ENCODE assay signal across 16 mouse cellular contexts in genomic region chr2:165558916-165559315, GRCm38 (mm10). TPM values are rescaled to one million over a fixed set of nuclear protein-coding genes. Genes with fewer than 3 reads are reported as not detected.
DNase-seq lines count a peak whose midpoint lies in the region; ATAC-seq and TF ChIP-seq lines count a peak whose summit lies in the region.
"Had no signal": no experiment of that assay in that cellular context is flagged by ENCODE, and none has a peak within 500 bp of the region (broad histone marks: within the 10 kb centered on the region; RNA-seq: fewer than 3 reads in every experiment).

No protein-coding gene starts in this region.

- peaks cover 14% of the 10 kb centered on the region for H3K27me3 ChIP-seq in lung, embryonic 14.5 days (ENCODE audit: insufficient read depth, low read length)
- H3K27me3 ChIP-seq in thymus, adult 2 months (ENCODE audit: control insufficient read depth, insufficient read depth, low read length), result peaks cover 5% of the 10 kb centered on the region; the same call in 1 of the 2 replicates

- TF ChIP-seq CTCF in lung, embryonic 14.5 days (IDR thresholded peaks at IDR 0.05; ENCODE audit: low read depth), result no peak
- no peak for TF ChIP-seq CTCF in lung, adult 2 months (IDR thresholded peaks at IDR 0.05; ENCODE audit: insufficient read depth, low read length)
- TF ChIP-seq CTCF in thymus, adult 2 months (IDR thresholded peaks at IDR 0.05; ENCODE audit: borderline replicate concordance, control insufficient read depth, extremely low read depth, insufficient read depth, low read length, poor library complexity), result no peak

- TF ChIP-seq POLR2A in lung, adult 2 months (IDR thresholded peaks at IDR 0.05; ENCODE audit: borderline replicate concordance, extremely low read depth, low read depth, low read length), result no peak
- no peak for TF ChIP-seq POLR2A in thymus, adult 2 months (IDR thresholded peaks at IDR 0.05; ENCODE audit: control insufficient read depth, extremely low read depth, insufficient read depth, low read length, poor library complexity)

- H3K9ac ChIP-seq in lung, embryonic 14.5 days, result no peak overlapping the region
- H3K9ac ChIP-seq: hindbrain, embryonic 15.5 days; liver, embryonic 12.5 days; midbrain, embryonic 13.5 days had no signal

- H3K4me1 ChIP-seq in lung, embryonic 14.5 days (ENCODE audit: insufficient read depth), result peaks cover 4% of the 10 kb centered on the region; the same call in 1 of the 2 replicates
- H3K4me1 ChIP-seq in lung, adult 2 months (ENCODE audit: control insufficient read depth, insufficient read depth, low read length), result no peaks in the 10 kb centered on the region
- H3K4me1 ChIP-seq in thymus, adult 2 months (replicated peaks; ENCODE audit: control insufficient read depth, insufficient read depth, low read length), result peaks cover 8% of the 10 kb centered on the region; the same call in 1 of the 2 replicates

- H3K4me2 ChIP-seq in lung, embryonic 14.5 days, result peak overlapping the region; percentile 12; the same call in 1 of the 2 replicates
- H3K4me2 ChIP-seq: hindbrain, embryonic 15.5 days; liver, embryonic 12.5 days; midbrain, embryonic 13.5 days had no signal

- H3K9me3 ChIP-seq in lung, embryonic 14.5 days (ENCODE audit: low read depth, low read length), result no peaks in the 10 kb centered on the region
- H3K9me3 ChIP-seq: embryonic facial prominence, embryonic 10.5 days; hindbrain, embryonic 15.5 days; liver, embryonic 12.5 days; midbrain, embryonic 13.5 days had no signal

- H3K4me3 ChIP-seq in lung, embryonic 14.5 days (ENCODE audit: low read depth, low read length), result no peak overlapping the region
- no peak overlapping the region for H3K4me3 ChIP-seq in lung, adult 2 months (replicated peaks; ENCODE audit: extremely low read depth, low read depth, low read length)
- no peak overlapping the region for H3K4me3 ChIP-seq in thymus, adult 2 months (ENCODE audit: control insufficient read depth, insufficient read depth, low read length)
- H3K4me3 ChIP-seq: embryonic facial prominence, embryonic 10.5 days; hindbrain, embryonic 15.5 days; liver, embryonic 12.5 days; midbrain, embryonic 13.5 days; myocyte had no signal

- no peak for ATAC-seq in lung, embryonic 14.5 days (ENCODE audit: insufficient read depth)
- ATAC-seq: liver, embryonic 12.5 days; midbrain, embryonic 13.5 days had no signal

- WGBS in lung, embryonic 14.5 days, result 39% methylated on average over 11 of the region's 11 CpGs
- 34% methylated on average over 11 of the region's 11 CpGs for WGBS in lung, adult 2 months
- 56% methylated on average over 11 of the region's 11 CpGs for WGBS in thymus, adult 2 months

- no peak for DNase-seq in lung, embryonic 14.5 days
- no peak for DNase-seq in lung, adult 2 months
- peak; percentile 82 for DNase-seq in kidney, adult 9 months
- DNase-seq in kidney, postnatal 4 days, result peak; percentile 27 to 61
- DNase-seq in lung, postnatal 36 days, result peak; percentile 4
- no peak for DNase-seq in thymus, adult 2 months
- no peak for DNase-seq in T-cell, adult 2 months (ENCODE audit: low spot score)
- DNase-seq: B cell, adult 2 months; cerebellum, adult 8-10 months; heart, postnatal 36 days had no signal

- no peaks in the 10 kb centered on the region for H3K36me3 ChIP-seq in lung, embryonic 14.5 days (ENCODE audit: insufficient read depth)
- no peaks in the 10 kb centered on the region for H3K36me3 ChIP-seq in thymus, adult 2 months (ENCODE audit: control insufficient read depth, insufficient read depth, low read length)
- H3K36me3 ChIP-seq: embryonic facial prominence, embryonic 10.5 days; hindbrain, embryonic 15.5 days; liver, embryonic 12.5 days; midbrain, embryonic 13.5 days had no signal

- no peak overlapping the region for H3K27ac ChIP-seq in lung, embryonic 14.5 days (ENCODE audit: low read depth)
- no peak overlapping the region for H3K27ac ChIP-seq in thymus, adult 2 months (ENCODE audit: control insufficient read depth, insufficient read depth, low read length)
- H3K27ac ChIP-seq: hindbrain, embryonic 15.5 days; kidney, postnatal 0 days; liver, embryonic 12.5 days; midbrain, embryonic 13.5 days had no signal

RNA-seq across cellular contexts. Expression of gene Eya2, which starts 35.9 kb away (rescaled TPM):
- polyA plus RNA-seq in lung, embryonic 14.5 days (2014; fragmentation: Nextera tagmentation; extraction: Ambion mirVana), result 1.6 and 2.1 TPM in 2 replicates
- 67.0 and 89.3 TPM in 2 replicates for polyA plus RNA-seq in lung, adult 2 months (2012; rRNA removed)
- polyA plus RNA-seq in thymus, adult 2 months (2012; rRNA removed), result 66.6 and 85.9 TPM in 2 replicates

RNA-seq across cellular contexts. Expression of gene Slc2a10, which starts 55.3 kb away (rescaled TPM):
- 11.9 and 14.6 TPM in 2 replicates for polyA plus RNA-seq in lung, embryonic 14.5 days (2014; fragmentation: Nextera tagmentation; extraction: Ambion mirVana)
- polyA plus RNA-seq in lung, adult 2 months (2012; rRNA removed), result 8.9 and 10.1 TPM in 2 replicates
- 0.75 and 1.00 TPM in 2 replicates for polyA plus RNA-seq in thymus, adult 2 months (2012; rRNA removed)

Comparison
In these comparisons a context has a peak if more than half of its experiments do, and no peak if none do; other contexts are left out.
1. DNase-seq: peak in kidney, adult 9 months (single experiment), kidney, postnatal 4 days (2 of 2) and lung, postnatal 36 days (single experiment); none in lung, embryonic 14.5 days (single experiment), lung, adult 2 months (single experiment), thymus, adult 2 months (single experiment) and T-cell, adult 2 months (single experiment).
2. RNA of gene Eya2, which starts 35.9 kb away (polyA plus RNA-seq): 67.0 to 89.3 TPM in lung, adult 2 months and 66.6 to 85.9 TPM in thymus, adult 2 months; 1.6 to 2.1 TPM in lung, embryonic 14.5 days; every median in the first group is over 10 times any median in the second.